Mouse (Mus musculus) layer of hippocampus, adult 2 months (tissue): ENCODE data around the gene Dyrk4. TPM values are rescaled to one million over a fixed set of nuclear protein-coding genes. Genes with fewer than 3 reads are reported as not detected.
A peak's percentile ranks its signal among the peaks of the same experiment; 100 is the strongest.

Experiments used
- DNase-seq, 2 experiments: peaks; one replicate each; pipeline ENCODE4 v3.0.0; 2022; ENCODE audit warnings: low spot score in 2 of 2
- H3K27ac ChIP-seq: fragments of 200-600 bp; 2 replicates; pipeline ENCODE4 v1.8.1; 2022
- H3K4me3 ChIP-seq: fragments of 200-600 bp; 2 replicates; pipeline ENCODE4 v1.8.1; 2022; ENCODE audit warnings: mild to moderate bottlenecking
- CTCF ChIP-seq: fragments of 200-600 bp; conservative IDR thresholded peaks from 2 replicates; pipeline ENCODE4 v1.8.1; 2022; ENCODE audit warnings: antibody characterized with exemption, mild to moderate bottlenecking, moderate library complexity
- long read RNA-seq, 2 experiments: library from polyadenylated mRNA; stranded (forward); transcript quantifications; one replicate each; pipeline ENCODE4 v2.0.0; 2021; ENCODE audit warnings: borderline mapping rate in 2 of 2
- total RNA-seq, 2 experiments: library from RNA; stranded (reverse); gene quantifications; 2 replicates each; pipeline ENCODE4 v1.2.3; 2021

The Dyrk4 gene
- under 1 TPM; 0.15 to 0.29 TPM for total RNA-seq
- long read RNA-seq, experiment 1: 0 reads
- long read RNA-seq, experiment 2: 0 reads

GRCm38 (mm10) chr6:126921111-126921881 lies at the start of gene Dyrk4:
Gene Dyrk4 (minus strand): TSS chr6:126921839.
- H3K4me3 ChIP-seq: peak within 1 kb of the TSS; percentile 0; the same call in 1 of the 2 replicates
- DNase-seq: no peak
- H3K27ac ChIP-seq: no peak within 1 kb of the TSS

GRCm38 (mm10) chr6:126966241-126967026 lies 44.8 kb upstream of the Dyrk4 start:
- Histone ChIP-seq H3K27ac (no peak overlapping the region), H3K4me3 (no peak overlapping the region)
- no peak for TF ChIP-seq CTCF
- DNase-seq: no peak

More at GRCm38 (mm10) chr6:126921111-126921881, at the start of gene Dyrk4:
- no peak for TF ChIP-seq CTCF

- no peak for DNase-seq
- H3K27ac ChIP-seq: no peak overlapping the region
- H3K4me3 ChIP-seq: no peak overlapping the region
- TF ChIP-seq CTCF: no peak
Observed at GRCm38 (mm10) chr6:126963426-126963825, 41.8 kb upstream of the Dyrk4 start.

DNA sequence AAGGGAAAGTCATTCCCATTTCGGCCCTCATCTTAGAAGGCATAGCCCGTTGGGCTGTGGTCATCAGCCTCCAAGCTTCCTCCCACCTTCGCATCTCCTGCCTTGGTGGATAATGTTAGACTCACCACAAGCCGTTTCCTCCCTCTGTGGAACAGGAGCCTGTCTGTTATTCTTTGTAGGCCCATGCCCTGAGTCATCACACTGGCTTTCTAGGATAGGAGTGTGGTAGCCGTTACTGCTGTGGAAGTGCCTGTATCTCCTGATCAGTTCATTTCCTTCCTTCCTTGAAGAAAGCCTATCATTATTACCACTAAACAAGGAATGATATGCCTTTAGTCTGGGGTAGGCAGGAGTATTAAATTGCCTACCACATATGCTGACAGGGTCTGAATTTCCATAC lies 41.1 kb upstream of the Dyrk4 start:
- TF ChIP-seq CTCF: no peak
- no peak for DNase-seq
- Histone ChIP-seq H3K27ac (no peak overlapping the region), H3K4me3 (no peak overlapping the region)

- H3K27ac ChIP-seq: no peak overlapping the region
- no peak for TF ChIP-seq CTCF
- no peak overlapping the region for H3K4me3 ChIP-seq
- DNase-seq: no peak
Observed at GRCm38 (mm10) chr6:126961371-126962018, 39.9 kb upstream of the Dyrk4 start.

DNA sequence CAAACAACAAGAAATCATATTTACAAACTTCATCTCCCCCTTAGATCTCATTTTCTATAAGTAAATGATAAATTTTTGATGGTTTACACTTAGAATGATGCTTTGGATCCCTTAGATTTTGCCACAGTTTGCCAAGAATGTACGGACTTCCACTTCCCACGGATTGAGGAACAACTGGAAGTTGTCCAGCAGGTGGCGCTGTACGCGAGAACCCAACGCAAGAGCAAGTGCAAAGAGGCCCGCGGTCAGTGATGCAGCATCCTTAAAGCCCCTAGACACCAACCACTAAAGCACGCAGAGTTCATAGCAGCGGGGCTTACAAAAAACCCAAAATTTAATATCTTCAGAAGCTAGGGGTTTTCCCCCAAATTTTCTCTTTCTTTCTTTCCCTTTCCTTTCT lies 34.1 kb upstream of the Dyrk4 start:
- Histone ChIP-seq H3K4me3 (no peak overlapping the region), H3K27ac (no peak overlapping the region)
- peak; percentile 95 for TF ChIP-seq CTCF
- peak; percentile 66 to 78 for DNase-seq

GRCm38 (mm10) chr6:126948336-126948735 lies 26.7 kb upstream of the Dyrk4 start:
- TF ChIP-seq CTCF: peak; percentile 89
- H3K27ac ChIP-seq: no peak overlapping the region
- no peak for DNase-seq
- no peak overlapping the region for H3K4me3 ChIP-seq

DNA sequence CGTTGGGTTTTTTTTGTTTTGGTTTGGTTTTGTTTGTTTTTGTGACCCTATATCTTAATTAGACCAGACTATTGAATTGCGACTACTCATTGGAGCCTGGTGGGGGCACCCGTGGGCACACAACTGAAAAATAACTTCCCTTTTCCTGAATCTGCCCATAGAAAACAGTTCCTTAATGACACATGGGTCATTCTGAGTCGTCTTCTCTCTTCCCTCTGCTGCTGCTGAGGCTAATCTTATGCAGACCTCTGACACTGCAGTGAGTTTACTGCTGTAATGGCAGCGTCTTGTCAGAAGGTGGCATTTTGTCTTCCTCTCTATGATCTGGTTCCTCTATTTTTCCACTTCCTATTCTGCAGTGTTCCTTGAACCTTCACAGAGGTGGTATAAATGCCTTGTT lies 18.8 kb upstream of the Dyrk4 start:
- Histone ChIP-seq H3K4me3 (peak overlapping the region; percentile 78), H3K27ac (peak overlapping the region; percentile 99; the same call in 1 of the 2 replicates)
- TF ChIP-seq CTCF: peak; percentile 70
- no peak for DNase-seq

DNA sequence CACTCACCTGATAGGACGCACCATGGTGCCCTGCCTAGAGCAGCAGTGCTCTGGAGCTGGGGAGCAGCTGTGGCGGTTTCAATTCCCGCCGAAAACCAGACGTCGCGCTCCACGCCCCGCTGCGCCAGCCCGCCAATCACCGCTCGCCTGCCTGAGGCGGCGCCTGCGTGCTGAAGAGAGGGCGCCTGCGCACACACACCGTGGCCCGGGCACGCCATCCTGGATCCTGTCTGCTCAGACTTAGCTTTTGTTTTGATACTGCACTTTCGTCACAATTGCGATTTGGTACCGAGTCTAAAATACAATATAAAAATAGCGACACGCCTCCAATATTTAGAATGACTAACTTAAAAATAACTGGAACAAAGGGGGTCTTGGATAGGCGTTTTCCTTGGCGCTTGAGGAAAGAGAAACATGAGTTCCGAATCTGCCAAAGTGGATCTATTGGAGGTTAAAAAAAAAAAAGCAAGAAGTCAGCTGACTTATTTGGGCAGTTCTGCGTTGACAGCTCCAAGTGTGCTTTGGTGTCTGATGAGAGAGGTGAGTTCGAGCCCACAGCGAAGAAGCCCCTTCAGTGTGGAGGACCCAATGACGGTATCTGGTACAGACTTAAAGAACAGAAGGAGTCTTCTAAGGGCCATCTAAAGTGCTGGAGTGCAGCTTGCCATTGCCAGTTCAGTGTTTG lies 18.0 kb upstream of the Dyrk4 start, which contains the start of the genes Rad51ap1 and D6Wsu163e:
TSS of gene Rad51ap1 (minus strand) at position 101 of the 685 bp plus-strand sequence.
TSS of gene D6Wsu163e (plus strand) at position 476 of the 685 bp plus-strand sequence.
- Histone ChIP-seq H3K4me3 (peak within 1 kb of the TSS; percentile 78), H3K27ac (peak within 1 kb of the TSS; percentile 99)
- TF ChIP-seq CTCF: peak; percentile 21; the same call in 1 of the 2 replicates
- DNase-seq: peak; percentile 94 to 95

GRCm38 (mm10) chr6:126938853-126939486 lies 17.3 kb upstream of the Dyrk4 start:
- Histone ChIP-seq H3K27ac (no peak overlapping the region), H3K4me3 (peak overlapping the region; percentile 78)
- no peak for TF ChIP-seq CTCF
- DNase-seq: no peak

DNA sequence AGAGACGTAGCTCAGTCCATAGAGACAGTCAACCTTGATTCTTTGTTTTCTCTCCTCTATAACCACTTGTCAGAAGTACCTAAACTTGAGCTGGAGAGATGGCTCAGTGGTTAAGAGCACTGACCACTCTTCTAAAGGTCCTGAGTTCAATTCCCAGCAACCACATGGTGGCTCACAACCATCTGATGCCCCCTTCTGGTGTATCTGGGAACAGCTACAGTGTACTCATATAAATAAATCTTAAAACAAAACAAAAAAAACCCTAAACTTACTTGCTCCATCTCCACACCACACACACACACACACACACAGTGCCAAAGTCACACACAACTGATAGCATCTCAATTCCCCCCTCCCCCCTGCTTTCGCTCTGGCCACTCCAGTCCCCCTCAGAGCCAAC lies 16.4 kb upstream of the Dyrk4 start:
- TF ChIP-seq CTCF: peak; percentile 64
- DNase-seq: no peak
- H3K27ac ChIP-seq: no peak overlapping the region
- no peak overlapping the region for H3K4me3 ChIP-seq

DNA sequence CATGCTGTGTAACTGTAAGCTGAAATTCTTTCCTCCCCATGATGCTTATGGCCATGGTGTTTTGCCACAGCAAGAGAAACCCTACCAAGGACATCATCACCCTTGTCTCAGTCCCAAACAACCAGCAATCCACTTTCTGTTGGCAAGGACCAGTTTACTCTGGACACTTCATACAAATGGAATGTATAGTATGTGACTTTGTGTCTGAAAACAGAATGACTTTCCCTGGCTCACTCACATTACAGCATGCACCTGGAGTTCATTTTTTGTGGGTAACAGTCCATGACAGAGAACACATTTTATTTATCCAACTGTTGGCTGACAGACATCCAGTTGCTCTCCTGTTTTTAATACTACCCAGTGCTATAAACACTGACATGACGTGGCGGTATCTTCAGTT lies 11.3 kb upstream of the Dyrk4 start:
- TF ChIP-seq CTCF: no peak
- Histone ChIP-seq H3K4me3 (no peak overlapping the region), H3K27ac (no peak overlapping the region)
- DNase-seq: no peak
